Mouse (Mus musculus) liver, embryonic 14.5 days (tissue): ENCODE results near the gene Nrxn2. TPM values are rescaled to one million over a fixed set of nuclear protein-coding genes. Genes with fewer than 3 reads are reported as not detected.

Experiments
- ATAC-seq: fragments of 200-750 bp; cut with Nextera tagmentation; 2 replicates; pipeline ENCODE4 v1.8.0; 2017; ENCODE audit warnings: moderate number of reproducible peaks, mild to moderate bottlenecking, moderate library complexity; ENCODE audit not compliant: insufficient read depth
- DNase-seq, 3 experiments: peaks; one replicate each; pipeline ENCODE4 v3.0.0-alpha.2; 2012 to 2013; ENCODE audit warnings: low read depth in 3 of 3, low spot score in 3 of 3
- H3K27ac ChIP-seq: fragments of 300-500 bp; sonication (generic); 2 replicates; pipeline ENCODE4 v1.5.1; 2014; ENCODE audit warnings: moderate library complexity, mild to moderate bottlenecking, control low read depth, inconsistent platforms
- H3K27me3 ChIP-seq: fragments of 300-500 bp; sonication (generic); 2 replicates; pipeline ENCODE4 v1.6.1; 2014; ENCODE audit warnings: mild to moderate bottlenecking, low read length, moderate library complexity; ENCODE audit not compliant: control insufficient read depth, insufficient read depth
- H3K36me3 ChIP-seq: fragments of 300-500 bp; sonication (generic); replicated peaks from 2 replicates; pipeline ENCODE4 v1.6.1; 2014; ENCODE audit warnings: low read depth; ENCODE audit not compliant: control insufficient read depth, insufficient read depth
- H3K4me1 ChIP-seq, 2 experiments: fragments of 200-500 bp in 1 of 2; fragments of 300-500 bp in 1 of 2; sonication (generic) in 1 of 2; replicated peaks; 2 replicates each; pipeline ENCODE4 v1.6.1; 2012 to 2014; ENCODE audit warnings: antibody characterized with exemption in 1 of 2, inconsistent platforms in 1 of 2, low read length in 1 of 2; ENCODE audit not compliant: control insufficient read depth in 2 of 2, insufficient read depth in 2 of 2
- H3K4me2 ChIP-seq: fragments of 300-500 bp; sonication (generic); 2 replicates; pipeline ENCODE4 v1.6.1; 2014; ENCODE audit warnings: low read depth, mild to moderate bottlenecking, control low read depth, moderate library complexity
- H3K4me3 ChIP-seq, 2 experiments: fragments of 200-500 bp in 1 of 2; fragments of 300-500 bp in 1 of 2; sonication (generic) in 1 of 2; 2 replicates each; pipeline ENCODE4 v1.5.1; 2012 to 2014; ENCODE audit warnings: low read depth in 2 of 2, low read length in 2 of 2, mild to moderate bottlenecking in 2 of 2, control low read depth in 1 of 2, inconsistent platforms in 1 of 2, moderate library complexity in 1 of 2; ENCODE audit not compliant: insufficient read depth in 1 of 2
- H3K9ac ChIP-seq: fragments of 300-500 bp; sonication (generic); replicated peaks from 2 replicates; pipeline ENCODE4 v1.6.1; 2014; ENCODE audit warnings: mild to moderate bottlenecking, control low read depth, moderate library complexity
- H3K9me3 ChIP-seq: fragments of 300-500 bp; sonication (generic); 2 replicates; pipeline ENCODE4 v1.6.1; 2016; ENCODE audit warnings: low read length, mixed read lengths; ENCODE audit not compliant: control insufficient read depth
- CTCF ChIP-seq: IDR thresholded peaks from 2 replicates; pipeline ENCODE4 v1.5.1; 2016; ENCODE audit warnings: antibody characterized with exemption, low read depth, control low read depth
- EP300 ChIP-seq: IDR thresholded peaks from 2 replicates; pipeline ENCODE4 v1.6.1; 2016; ENCODE audit warnings: antibody characterized with exemption, low read depth
- WGBS: fragments of 180-500 bp; shearing (Covaris S2); extraction: QIAGEN DNeasy Blood & Tissue Kit; methylation state at CpG from one replicate; pipeline ENCODE4 v1.1.7; 2014; ENCODE audit not compliant: insufficient replicate concordance; 5-methylcytosine and 5-hydroxymethylcytosine counted together
- polyA plus RNA-seq, 2 experiments: library from polyadenylated mRNA; depleted of rRNA in 1 of 2; stranded (reverse) in 1 of 2; unstranded in 1 of 2; fragments of >200 nt; fragmentation: Nextera tagmentation in 1 of 2; extraction: Ambion mirVana in 1 of 2; gene quantifications; 2 replicates each; pipeline versions ENCODE4 v1.2.1 to v1.2.3; 2012 to 2014

Gene Nrxn2
- polyA plus RNA-seq, 2 experiments: 0.27 to 0.46 TPM

DNA sequence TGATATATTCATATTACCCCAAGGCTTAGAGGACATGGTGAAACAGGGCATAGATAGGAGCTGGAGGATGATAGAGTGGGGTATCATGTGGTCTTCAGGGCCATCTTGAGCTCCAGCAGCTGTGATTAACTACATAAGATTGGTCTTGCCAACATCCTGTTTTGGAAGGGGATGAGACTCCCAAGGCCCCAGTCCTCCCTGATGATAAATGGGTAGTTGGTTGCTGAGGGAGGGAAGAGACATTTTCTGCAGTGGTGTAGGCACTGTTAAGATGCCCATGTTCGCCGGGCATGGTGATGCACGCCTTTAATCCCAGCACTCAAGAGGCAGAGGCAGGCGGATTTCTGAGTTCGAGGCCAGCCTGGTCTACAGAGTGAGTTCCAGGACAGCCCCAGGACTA lies 37.3 kb upstream of the Nrxn2 start:
- WGBS: 93% methylated on average over 5 of the region's 5 CpGs
- Histone ChIP-seq H3K4me2 (no peak overlapping the region), H3K9ac (no peak overlapping the region), H3K4me1 (peaks cover 0 to 4% of the 10 kb centered on the region in 2 experiments; a peak in 2 of 4 replicates), H3K4me3 (no peak overlapping the region), H3K9me3 (no peaks in the 10 kb centered on the region), H3K27me3 (no peaks in the 10 kb centered on the region), H3K27ac (no peak overlapping the region), H3K36me3 (peaks cover 26% of the 10 kb centered on the region)
- ATAC-seq (no peak), DNase-seq (no peak)
- TF ChIP-seq EP300 (no peak), CTCF (no peak)

DNA sequence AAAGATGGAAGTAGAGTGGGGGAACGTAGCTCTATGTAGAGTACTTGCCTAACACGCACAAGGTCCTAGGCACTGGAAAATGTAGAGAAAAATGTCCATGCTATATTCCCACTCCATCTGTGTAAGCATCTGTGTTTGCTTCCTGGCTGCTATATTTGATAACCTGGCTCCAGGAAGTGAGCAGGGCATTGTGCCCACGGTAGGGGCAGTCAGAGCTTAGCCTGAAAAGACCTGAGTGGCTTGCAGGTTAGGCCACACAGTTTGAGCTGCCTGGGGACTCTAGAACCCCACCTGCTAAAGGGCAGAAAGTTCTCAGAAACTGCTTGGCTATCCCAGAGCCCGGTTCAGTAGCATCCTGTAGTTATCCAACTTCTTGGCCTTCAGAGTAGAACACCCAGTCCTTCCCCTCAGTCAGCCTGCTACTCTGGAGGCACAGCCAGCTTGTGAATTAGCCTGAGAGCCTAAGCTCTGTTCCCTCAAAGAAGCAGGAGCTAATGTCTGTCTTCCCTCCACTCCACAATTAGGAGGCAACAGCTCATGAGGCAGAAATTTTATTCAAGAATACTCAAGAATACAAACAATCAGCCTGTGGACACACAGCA lies 36.1 kb upstream of the Nrxn2 start:
- H3K27ac ChIP-seq: no peak overlapping the region
- WGBS: 47% methylated on average over 4 of the region's 4 CpGs
- peaks cover 0 to 4% of the 10 kb centered on the region in 2 experiments; a peak in 2 of 4 replicates for H3K4me1 ChIP-seq
- DNase-seq (no peak), ATAC-seq (no peak)
- no peak overlapping the region for H3K9ac ChIP-seq
- no peaks in the 10 kb centered on the region for H3K9me3 ChIP-seq
- peaks cover 14% of the 10 kb centered on the region for H3K36me3 ChIP-seq
- no peak overlapping the region for H3K4me3 ChIP-seq
- H3K27me3 ChIP-seq: no peaks in the 10 kb centered on the region
- H3K4me2 ChIP-seq: no peak overlapping the region
- no peak for TF ChIP-seq EP300
- no peak for TF ChIP-seq CTCF

DNA sequence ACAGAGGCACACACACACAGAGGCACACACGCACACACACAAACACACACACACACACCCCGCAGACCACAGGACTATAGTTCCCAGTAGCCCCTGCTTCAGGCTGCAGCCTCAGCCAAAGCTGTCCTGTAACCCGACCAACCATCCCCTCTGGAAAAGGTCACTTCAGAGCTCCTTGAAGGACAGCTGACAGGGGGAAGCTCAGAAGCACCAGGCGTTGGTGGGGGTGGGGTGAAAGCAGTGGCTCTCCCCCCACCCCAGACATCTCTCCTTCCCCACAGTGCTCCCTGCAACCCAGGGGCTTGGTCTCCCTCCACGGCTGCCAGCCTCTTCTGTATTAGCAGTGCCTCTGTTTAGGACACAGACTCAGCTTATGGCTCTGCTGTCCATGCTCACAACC lies 35.1 kb upstream of the Nrxn2 start:
- no peak for TF ChIP-seq CTCF
- TF ChIP-seq EP300: no peak
- no peak for ATAC-seq
- Histone ChIP-seq H3K27me3 (no peaks in the 10 kb centered on the region), H3K9me3 (no peaks in the 10 kb centered on the region), H3K27ac (no peak overlapping the region), H3K36me3 (peaks cover 5% of the 10 kb centered on the region), H3K4me1 (peaks cover 0 to 4% of the 10 kb centered on the region in 2 experiments; a peak in 2 of 4 replicates), H3K4me2 (no peak overlapping the region), H3K4me3 (no peak overlapping the region), H3K9ac (no peak overlapping the region)
- DNase-seq: no peak
- 31% methylated on average over 5 of the region's 5 CpGs for WGBS

DNA sequence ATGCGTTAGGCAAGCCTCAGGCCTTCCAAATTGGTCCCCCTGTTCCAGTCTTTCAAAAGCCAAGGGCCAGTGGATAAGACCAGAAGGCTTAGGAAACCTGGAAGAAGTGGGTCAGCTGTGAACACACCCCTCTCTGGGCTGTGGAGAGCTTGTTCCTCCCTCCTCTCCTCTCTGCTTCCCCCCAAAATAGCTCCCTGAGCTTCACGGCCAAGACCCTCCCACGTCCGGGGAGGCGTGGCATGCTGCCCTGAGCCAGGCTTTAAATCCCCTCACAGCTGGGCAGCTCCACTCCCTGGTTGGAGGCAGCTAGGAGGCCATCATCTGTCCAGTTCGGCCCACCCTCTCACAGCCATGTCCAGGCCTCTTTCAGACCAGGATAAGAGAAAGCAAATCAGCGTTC lies 34.4 kb upstream of the Nrxn2 start, which contains the start of gene Pygm:
Pygm (plus strand) TSS at position 272 of the 400 bp plus-strand sequence.
- peaks cover 0 to 4% of the 10 kb centered on the region in 2 experiments; a peak in 2 of 4 replicates for H3K4me1 ChIP-seq
- 21% methylated on average over 7 of the region's 7 CpGs for WGBS
- H3K9ac ChIP-seq: no peak within 1 kb of the TSS
- H3K4me3 ChIP-seq: no peak within 1 kb of the TSS
- ATAC-seq (no peak), DNase-seq (no peak)
- no peaks in the 10 kb centered on the region; the same call in 1 of the 2 replicates for H3K36me3 ChIP-seq
- no peak within 1 kb of the TSS for H3K4me2 ChIP-seq
- H3K27ac ChIP-seq: no peak within 1 kb of the TSS
- H3K9me3 ChIP-seq: no peaks in the 10 kb centered on the region
- TF ChIP-seq EP300 (no peak), CTCF (no peak)
- no peaks in the 10 kb centered on the region for H3K27me3 ChIP-seq

DNA sequence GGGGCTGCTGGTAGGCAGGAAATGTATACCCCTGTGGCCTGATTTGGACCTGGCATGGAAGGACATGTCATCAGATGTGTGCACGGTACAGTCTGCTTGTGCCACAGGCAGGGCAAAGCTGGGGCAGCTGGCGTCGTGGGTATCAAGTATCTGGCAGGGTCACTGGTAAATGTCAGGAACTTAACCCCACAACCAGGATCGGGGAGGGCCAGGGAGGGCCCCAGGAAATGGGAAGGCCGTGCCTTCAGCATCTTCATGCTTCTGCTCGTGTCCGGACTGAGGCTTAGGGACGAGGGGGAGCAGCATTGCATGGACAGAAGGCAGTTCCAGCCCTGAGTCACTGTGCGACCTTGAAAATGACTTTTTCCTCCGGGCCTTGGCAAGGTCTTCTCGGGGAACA lies 33.6 kb upstream of the Nrxn2 start:
- Histone ChIP-seq H3K4me2 (no peak overlapping the region), H3K4me3 (no peak overlapping the region), H3K27ac (no peak overlapping the region), H3K4me1 (peaks cover 0 to 5% of the 10 kb centered on the region in 2 experiments; a peak in 2 of 4 replicates), H3K9me3 (no peaks in the 10 kb centered on the region), H3K9ac (no peak overlapping the region), H3K27me3 (no peaks in the 10 kb centered on the region), H3K36me3 (no peaks in the 10 kb centered on the region)
- TF ChIP-seq CTCF (no peak), EP300 (no peak)
- DNase-seq (no peak), ATAC-seq (no peak)
- 65% methylated on average over 11 of the region's 11 CpGs for WGBS
